Mouse (Mus musculus): ENCODE results near the gene Mfap1a. TPM values are rescaled to one million over a fixed set of nuclear protein-coding genes. Genes with fewer than 3 reads are reported as not detected.
"Not testable (repeated sequence)": the region's sequence is repeated elsewhere in the genome, so short reads cannot be mapped to it uniquely, and the experiment has no call there.

The Mfap1a gene
- total and polyA plus RNA-seq, 2 experiments from 2014 or later: 20.4 to 25.7 TPM

DNA sequence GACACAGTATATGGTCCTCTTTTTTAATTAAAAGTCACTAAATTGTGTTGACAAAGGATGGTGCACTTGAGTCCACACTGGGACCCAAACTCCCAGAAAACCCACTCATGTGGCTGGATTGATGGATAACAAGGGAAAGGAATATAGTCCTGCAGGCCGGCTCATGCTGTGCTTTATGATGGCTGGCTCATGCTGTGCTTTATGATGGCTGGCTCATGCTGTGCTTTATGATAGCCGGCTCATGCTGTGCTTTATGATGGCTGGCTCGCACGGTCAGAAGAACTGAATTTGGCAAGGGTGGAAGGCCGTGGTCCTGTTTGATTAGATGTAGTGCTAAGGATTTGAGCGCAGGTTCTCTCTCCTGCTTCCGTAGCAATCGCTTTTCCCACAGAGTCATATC is 22.9 kb downstream of the Mfap1a start:
- no peaks in the 10 kb centered on the region for H3K9me3 ChIP-seq (ENCODE audit: low read length)
- TF ChIP-seq CTCF (IDR thresholded peaks at IDR 0.05; ENCODE audit: low read depth): no peak
- H3K4me2 ChIP-seq (ENCODE audit: low read depth): no peak overlapping the region
- H3K27ac ChIP-seq (ENCODE audit: low read depth, low read length): no peak overlapping the region
- H3K36me3 ChIP-seq (ENCODE audit: insufficient read depth): no peaks in the 10 kb centered on the region
- no peak overlapping the region for H3K4me3 ChIP-seq (ENCODE audit: low read depth, low read length)
- WGBS: 30% methylated on average over 8 of the region's 8 CpGs
- no peak overlapping the region for H3K9ac ChIP-seq
- no peaks in the 10 kb centered on the region for H3K27me3 ChIP-seq (ENCODE audit: insufficient read depth, low read length)
- no peak for ATAC-seq
- no peak for DNase-seq
- H3K4me1 ChIP-seq (ENCODE audit: insufficient read depth): no peaks in the 10 kb centered on the region

- not testable (repeated sequence) for H3K4me1 ChIP-seq (ENCODE audit: insufficient read depth); H3K9me3 ChIP-seq (ENCODE audit: low read length); H3K27me3 ChIP-seq (ENCODE audit: insufficient read depth, low read length); H3K36me3 ChIP-seq (ENCODE audit: insufficient read depth); H3K4me2 ChIP-seq (ENCODE audit: low read depth); H3K9ac ChIP-seq; H3K27ac ChIP-seq (ENCODE audit: low read depth, low read length); DNase-seq; H3K4me3 ChIP-seq (ENCODE audit: low read depth, low read length); ATAC-seq
- WGBS: 87% methylated on average over 13 of the region's 13 CpGs
Observed at GRCm38 (mm10) chr2:121480916-121481315, 25.5 kb downstream of the Mfap1a start.

- TF ChIP-seq CTCF (IDR thresholded peaks at IDR 0.05; ENCODE audit: low read depth): peak; percentile 35
- no peak for DNase-seq
- no peak for ATAC-seq
Observed at GRCm38 (mm10) chr2:121480498-121480897, 26.0 kb downstream of the Mfap1a start.

DNA sequence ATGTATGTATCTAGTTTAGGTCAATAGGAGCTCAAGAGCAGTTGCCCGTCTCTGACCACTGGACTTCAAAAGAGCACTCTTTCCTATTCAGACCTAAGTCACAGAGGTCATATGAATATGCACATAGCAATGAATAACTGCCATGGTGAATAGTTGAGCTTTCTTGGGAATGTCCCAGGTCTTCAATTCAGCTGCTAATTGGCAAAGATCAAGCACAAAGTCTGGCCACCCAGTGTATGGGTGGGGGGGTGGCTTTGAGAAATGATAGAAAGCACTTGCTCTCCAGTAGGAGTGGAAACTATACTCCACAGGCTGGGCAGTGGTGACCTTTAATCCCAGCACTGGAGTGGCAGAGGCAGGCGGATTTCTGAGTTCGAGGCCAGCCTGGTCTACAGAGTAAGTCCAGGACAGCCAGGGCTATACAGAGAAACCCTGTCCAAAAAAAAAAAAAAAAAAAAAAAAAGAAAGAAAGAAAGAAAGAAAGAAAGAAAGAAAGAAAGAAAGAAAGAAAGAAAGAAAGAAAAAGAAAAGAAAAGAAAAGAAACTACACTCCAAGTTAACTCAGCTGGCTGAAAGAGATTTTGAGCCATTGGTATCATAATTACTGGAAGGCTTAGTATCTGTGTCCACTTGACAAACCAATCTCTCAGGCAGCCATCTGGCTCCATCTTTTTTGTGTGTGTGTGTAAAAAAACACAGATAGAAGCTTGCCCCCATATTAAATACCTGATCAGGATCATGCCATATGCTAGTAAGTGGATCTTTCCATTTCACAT is 28.8 kb downstream of the Mfap1a start:
- no peak overlapping the region for H3K4me3 ChIP-seq (ENCODE audit: low read depth, low read length)
- WGBS: 77% methylated on average over 3 of the region's 3 CpGs
- H3K4me1 ChIP-seq (ENCODE audit: insufficient read depth): no peaks in the 10 kb centered on the region
- H3K9me3 ChIP-seq (ENCODE audit: low read length): no peaks in the 10 kb centered on the region
- TF ChIP-seq CTCF (IDR thresholded peaks at IDR 0.05; ENCODE audit: low read depth): no peak
- H3K9ac ChIP-seq: no peak overlapping the region
- no peak for DNase-seq
- H3K4me2 ChIP-seq (ENCODE audit: low read depth): no peak overlapping the region
- ATAC-seq: no peak
- no peak overlapping the region for H3K27ac ChIP-seq (ENCODE audit: low read depth, low read length)
- H3K27me3 ChIP-seq (ENCODE audit: insufficient read depth, low read length): no peaks in the 10 kb centered on the region
- no peaks in the 10 kb centered on the region for H3K36me3 ChIP-seq (ENCODE audit: insufficient read depth)

More at GRCm38 (mm10) chr2:121480498-121480897, 26.0 kb downstream of the Mfap1a start:
- no peak overlapping the region for H3K27ac ChIP-seq (ENCODE audit: low read depth, low read length)
- no peaks in the 10 kb centered on the region for H3K9me3 ChIP-seq (ENCODE audit: low read length)
- 70% methylated on average over 3 of the region's 3 CpGs for WGBS
- no peaks in the 10 kb centered on the region for H3K27me3 ChIP-seq (ENCODE audit: insufficient read depth, low read length)
- H3K4me1 ChIP-seq (ENCODE audit: insufficient read depth): no peaks in the 10 kb centered on the region
- no peak overlapping the region for H3K4me3 ChIP-seq (ENCODE audit: low read depth, low read length)
- no peak overlapping the region for H3K4me2 ChIP-seq (ENCODE audit: low read depth)
- H3K9ac ChIP-seq: no peak overlapping the region
- H3K36me3 ChIP-seq (ENCODE audit: insufficient read depth): no peaks in the 10 kb centered on the region

DNA sequence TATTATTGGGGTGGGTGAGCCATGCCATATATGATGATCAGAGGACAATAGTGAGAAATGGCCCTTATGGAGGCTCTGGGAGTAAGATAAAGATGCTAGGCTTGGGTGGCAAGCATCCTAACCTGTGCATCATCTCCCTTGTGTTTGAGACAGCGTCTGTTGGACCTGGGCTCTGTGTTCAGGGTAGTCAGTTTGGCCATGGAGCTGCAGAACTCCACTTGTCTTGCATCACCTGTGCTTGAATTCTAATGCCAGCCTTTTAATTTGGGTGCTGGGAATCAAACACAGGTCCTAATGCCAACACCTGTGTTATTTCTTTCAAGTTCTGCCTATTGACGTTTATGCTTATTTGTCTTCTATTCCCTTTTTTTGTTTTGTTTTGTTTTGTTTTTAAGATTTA is 31.2 kb downstream of the Mfap1a start:
- not testable (repeated sequence) for H3K4me1 ChIP-seq (ENCODE audit: insufficient read depth); H3K9me3 ChIP-seq (ENCODE audit: low read length); H3K4me3 ChIP-seq (ENCODE audit: low read depth, low read length); H3K4me2 ChIP-seq (ENCODE audit: low read depth); H3K36me3 ChIP-seq (ENCODE audit: insufficient read depth); H3K27ac ChIP-seq (ENCODE audit: low read depth, low read length); ATAC-seq; DNase-seq; H3K9ac ChIP-seq; H3K27me3 ChIP-seq (ENCODE audit: insufficient read depth, low read length)
- WGBS: 95% methylated on average over 2 of the region's 2 CpGs

DNA sequence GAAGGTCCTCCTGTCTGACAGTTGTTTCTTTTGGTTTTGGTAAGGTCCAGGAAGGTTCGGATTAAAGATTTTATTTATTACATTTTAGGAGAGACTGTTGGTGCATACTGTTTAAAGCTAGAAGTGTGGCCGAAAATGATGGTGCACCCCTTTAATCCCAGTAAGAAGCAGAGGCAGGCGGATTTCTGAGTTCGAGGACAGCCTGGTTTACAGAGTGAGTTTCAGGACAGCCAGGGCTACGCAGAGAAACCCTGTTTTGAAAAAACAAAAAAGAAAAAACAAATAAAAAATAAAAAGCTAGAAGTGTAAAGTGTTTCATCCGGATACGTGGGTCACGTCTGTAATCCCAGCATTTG is 32.3 kb downstream of the Mfap1a start:
- Histone ChIP-seq H3K27ac (ENCODE audit: low read depth, low read length) (peak overlapping the region; percentile 59; the same call in 1 of the 2 replicates), H3K36me3 (ENCODE audit: insufficient read depth) (peaks cover 4% of the 10 kb centered on the region), H3K27me3 (ENCODE audit: insufficient read depth, low read length) (no peaks in the 10 kb centered on the region), H3K4me1 (ENCODE audit: insufficient read depth) (no peaks in the 10 kb centered on the region), H3K9ac (peak overlapping the region; percentile 18; the same call in 1 of the 2 replicates), H3K9me3 (ENCODE audit: low read length) (no peaks in the 10 kb centered on the region), H3K4me2 (ENCODE audit: low read depth) (peak overlapping the region; percentile 68), H3K4me3 (ENCODE audit: low read depth, low read length) (peak overlapping the region; percentile 52)
- no peak for TF ChIP-seq CTCF (IDR thresholded peaks at IDR 0.05; ENCODE audit: low read depth)
- ATAC-seq: peak; percentile 47
- WGBS: 37% methylated on average over 8 of the region's 8 CpGs
- DNase-seq: no peak

GRCm38 (mm10) chr2:121473301-121474179 is 32.9 kb downstream of the Mfap1a start, which contains the start of gene Mfap1b:
Gene Mfap1b (minus strand): TSS chr2:121474067.
- 6% methylated on average over 38 of the region's 41 CpGs for WGBS
- not testable (repeated sequence) for H3K36me3 ChIP-seq (ENCODE audit: insufficient read depth); H3K9me3 ChIP-seq (ENCODE audit: low read length); H3K27me3 ChIP-seq (ENCODE audit: insufficient read depth, low read length); H3K4me1 ChIP-seq (ENCODE audit: insufficient read depth)
- H3K9ac ChIP-seq: peak within 1 kb of the TSS; percentile 59
- peak; percentile 92 for DNase-seq
- peak within 1 kb of the TSS; percentile 68 for H3K4me2 ChIP-seq (ENCODE audit: low read depth)
- ATAC-seq: peak; percentile 98
- H3K27ac ChIP-seq (ENCODE audit: low read depth, low read length): peak within 1 kb of the TSS; percentile 59; the same call in 1 of the 2 replicates
- H3K4me3 ChIP-seq (ENCODE audit: low read depth, low read length): peak within 1 kb of the TSS; percentile 52

GRCm38 (mm10) chr2:121472783-121473182 is 33.7 kb downstream of the Mfap1a start:
- not testable (repeated sequence) for H3K4me2 ChIP-seq (ENCODE audit: low read depth); H3K36me3 ChIP-seq (ENCODE audit: insufficient read depth)
- 100% methylated on average over 3 of the region's 3 CpGs for WGBS

GRCm38 (mm10) chr2:121468982-121469381 is 37.5 kb downstream of the Mfap1a start:
- not testable (repeated sequence) for ATAC-seq; H3K4me2 ChIP-seq (ENCODE audit: low read depth); H3K9me3 ChIP-seq (ENCODE audit: low read length); H3K4me1 ChIP-seq (ENCODE audit: insufficient read depth); H3K27me3 ChIP-seq (ENCODE audit: insufficient read depth, low read length); H3K27ac ChIP-seq (ENCODE audit: low read depth, low read length); H3K4me3 ChIP-seq (ENCODE audit: low read depth, low read length); DNase-seq; H3K9ac ChIP-seq; H3K36me3 ChIP-seq (ENCODE audit: insufficient read depth)
- WGBS: no CpG with 5 or more reads among the region's 6 CpGs

More at GRCm38 (mm10) chr2:121472783-121473182, 33.7 kb downstream of the Mfap1a start:
- H3K27ac ChIP-seq (ENCODE audit: low read depth, low read length); DNase-seq; H3K4me3 ChIP-seq (ENCODE audit: low read depth, low read length); H3K9me3 ChIP-seq (ENCODE audit: low read length); H3K9ac ChIP-seq; ATAC-seq; H3K27me3 ChIP-seq (ENCODE audit: insufficient read depth, low read length); H3K4me1 ChIP-seq (ENCODE audit: insufficient read depth): not testable (repeated sequence)

Measured in forebrain, postnatal 0 days (tissue).